Mouse (Mus musculus) G1E (cell line): ENCODE results near the gene Slc18a2.

Experiments used
- CTCF ChIP-seq: IDR thresholded peaks from 2 replicates; pipeline ENCODE4 v1.5.1; 2012; ENCODE audit warnings: low read depth, low read length, inconsistent platforms, mixed read lengths
- GATA1 ChIP-seq: IDR thresholded peaks from 2 replicates; pipeline ENCODE4 v1.6.1; 2012; ENCODE audit warnings: borderline replicate concordance, low read length, inconsistent platforms, mixed read lengths
- GATA2 ChIP-seq: IDR thresholded peaks from 2 replicates; pipeline ENCODE4 v1.6.1; 2012; ENCODE audit warnings: low read depth, low read length, inconsistent platforms, borderline replicate concordance
- POLR2AphosphoS5 ChIP-seq: IDR thresholded peaks from 2 replicates; pipeline ENCODE4 v1.6.1; 2012; ENCODE audit warnings: low read depth, low read length, inconsistent platforms; ENCODE audit not compliant: insufficient replicate concordance

DNA sequence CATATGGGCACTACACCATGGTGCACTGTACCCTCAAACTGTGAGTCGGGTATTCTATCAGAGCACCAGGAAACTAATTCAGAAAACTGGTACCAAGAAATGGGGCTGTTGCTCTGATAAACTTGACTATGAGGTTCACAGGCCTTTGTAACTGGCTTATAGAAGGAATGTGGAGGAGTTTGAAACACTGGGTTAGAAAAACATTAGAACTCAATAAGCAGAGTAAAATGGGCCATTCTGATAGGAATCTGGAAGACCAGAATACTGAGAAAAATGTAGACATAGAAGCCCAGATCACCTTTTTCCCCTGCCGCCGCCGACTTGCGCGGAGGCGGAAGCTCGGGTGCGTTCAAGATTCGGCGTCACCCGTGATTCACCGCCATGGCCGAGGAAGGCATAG, 61.3 kb downstream of the Slc18a2 start, which contains the start of gene Rps12-ps3:
- TF ChIP-seq CTCF = no peak
- TF ChIP-seq POLR2AphosphoS5 = no peak
- no peak for TF ChIP-seq GATA2
- no peak for TF ChIP-seq GATA1
